Mouse (Mus musculus): Measurements from ENCODE around the gene Gm2431. TPM values are rescaled to one million over a fixed set of nuclear protein-coding genes. Genes with fewer than 3 reads are reported as not detected.
A peak's percentile ranks its signal among the peaks of the same experiment; 100 is the strongest.
"Not testable (repeated sequence)": the region's sequence is repeated elsewhere in the genome, so short reads cannot be mapped to it uniquely, and the experiment has no call there.

Gm2431 gene
- not detected for polyA plus RNA-seq (2012; fragmentation: generic; extraction: Trizol)
- long read RNA-seq, experiment 1 = 0 reads
- long read RNA-seq, experiment 2 = 0 reads

- H3K79me3 ChIP-seq (ENCODE audit: low read depth); H3ac ChIP-seq (ENCODE audit: control insufficient read depth, insufficient read length, low read depth); H3K79me2 ChIP-seq (ENCODE audit: control insufficient read depth, insufficient read depth); H3K27me3 ChIP-seq (ENCODE audit: control insufficient read depth, insufficient read depth, insufficient read length); H3K36me3 ChIP-seq (ENCODE audit: control insufficient read depth, insufficient read depth); H3K4me3 ChIP-seq (ENCODE audit: insufficient read depth, poor library complexity, severe bottlenecking): not testable (repeated sequence)
Observed at GRCm38 (mm10) chr7:142258254-142258653, at the start of gene Gm2431. Gm2431 (minus strand) TSS chr7:142258354.

DNA sequence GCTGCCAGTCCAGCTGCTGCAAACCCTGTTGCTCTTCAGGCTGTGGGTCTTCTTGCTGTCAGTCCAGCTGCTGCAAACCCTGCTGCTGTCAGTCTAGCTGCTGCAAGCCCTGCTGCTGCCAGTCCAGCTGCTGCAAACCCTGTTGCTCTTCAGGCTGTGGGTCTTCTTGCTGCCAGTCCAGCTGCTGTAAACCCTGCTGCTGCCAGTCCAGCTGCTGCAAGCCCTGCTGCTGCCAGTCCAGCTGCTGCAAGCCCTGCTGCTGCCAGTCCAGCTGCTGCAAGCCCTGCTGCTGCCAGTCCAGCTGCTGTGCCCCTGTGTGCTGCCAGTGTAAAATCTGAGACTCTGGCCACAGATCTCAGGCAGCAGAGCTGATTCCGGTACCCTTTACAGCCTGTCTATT lies 45.8 kb upstream of the Gm2431 start:
- H3K27me3 ChIP-seq (ENCODE audit: control insufficient read depth, insufficient read depth, insufficient read length); H3K4me3 ChIP-seq (ENCODE audit: insufficient read depth, poor library complexity, severe bottlenecking); H3K79me3 ChIP-seq (ENCODE audit: low read depth); H3ac ChIP-seq (ENCODE audit: control insufficient read depth, insufficient read length, low read depth); H3K36me3 ChIP-seq (ENCODE audit: control insufficient read depth, insufficient read depth); H3K79me2 ChIP-seq (ENCODE audit: control insufficient read depth, insufficient read depth): not testable (repeated sequence)
- peak; percentile 72 for TF ChIP-seq MYOD1 (IDR thresholded peaks at IDR 0.05; ENCODE audit: control insufficient read depth, insufficient read length, low read depth)

GRCm38 (mm10) chr7:142303249-142303648 lies 45.1 kb upstream of the Gm2431 start, which contains the start of gene Krtap5-4:
Krtap5-4 (plus strand) TSS chr7:142303549.
- Histone ChIP-seq H3K79me2 (ENCODE audit: control insufficient read depth, insufficient read depth) (no peaks in the 10 kb centered on the region), H3K36me3 (ENCODE audit: control insufficient read depth, insufficient read depth) (no peaks in the 10 kb centered on the region), H3K27me3 (ENCODE audit: control insufficient read depth, insufficient read depth, insufficient read length) (no peaks in the 10 kb centered on the region), H3ac (ENCODE audit: control insufficient read depth, insufficient read length, low read depth) (no peak within 1 kb of the TSS), H3K4me3 (ENCODE audit: insufficient read depth, poor library complexity, severe bottlenecking) (no peak within 1 kb of the TSS), H3K79me3 (ENCODE audit: low read depth) (no peaks in the 10 kb centered on the region)
- peak; percentile 87 for TF ChIP-seq MYOD1 (IDR thresholded peaks at IDR 0.05; ENCODE audit: control insufficient read depth, insufficient read length, low read depth)
- no peak for TF ChIP-seq MAX (IDR thresholded peaks at IDR 0.05)

- H3ac ChIP-seq (ENCODE audit: control insufficient read depth, insufficient read length, low read depth); H3K4me3 ChIP-seq (ENCODE audit: insufficient read depth, poor library complexity, severe bottlenecking); H3K79me2 ChIP-seq (ENCODE audit: control insufficient read depth, insufficient read depth); H3K36me3 ChIP-seq (ENCODE audit: control insufficient read depth, insufficient read depth); H3K79me3 ChIP-seq (ENCODE audit: low read depth); H3K27me3 ChIP-seq (ENCODE audit: control insufficient read depth, insufficient read depth, insufficient read length): not testable (repeated sequence)
Observed at GRCm38 (mm10) chr7:142297018-142297417, 38.9 kb upstream of the Gm2431 start, which contains the start of gene Krtap5-1. Krtap5-1 (minus strand) TSS chr7:142297118.

DNA sequence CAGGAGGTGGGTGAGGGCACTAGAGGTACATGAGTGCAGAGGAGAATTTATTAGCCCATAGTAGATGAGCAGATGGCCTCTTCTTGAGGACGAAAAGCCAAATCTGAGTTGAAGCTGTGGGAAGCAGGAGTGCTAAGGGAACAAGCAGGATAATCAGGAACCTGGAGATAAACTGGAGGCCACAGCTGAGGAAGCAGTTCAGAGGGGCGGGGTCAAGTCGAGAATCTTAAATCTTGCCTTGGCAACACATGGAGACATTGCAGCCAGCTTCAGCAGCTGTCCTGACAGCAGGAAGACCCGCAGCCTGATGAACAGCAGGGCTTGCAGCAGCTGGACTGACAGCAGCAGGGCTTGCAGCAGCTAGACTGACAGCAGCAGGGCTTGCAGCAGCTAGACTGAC lies 38.0 kb upstream of the Gm2431 start:
- not testable (repeated sequence) for H3K36me3 ChIP-seq (ENCODE audit: control insufficient read depth, insufficient read depth); H3K4me3 ChIP-seq (ENCODE audit: insufficient read depth, poor library complexity, severe bottlenecking); H3K27me3 ChIP-seq (ENCODE audit: control insufficient read depth, insufficient read depth, insufficient read length); H3K79me2 ChIP-seq (ENCODE audit: control insufficient read depth, insufficient read depth); H3ac ChIP-seq (ENCODE audit: control insufficient read depth, insufficient read length, low read depth); H3K79me3 ChIP-seq (ENCODE audit: low read depth)

GRCm38 (mm10) chr7:142295418-142295817 lies 37.3 kb upstream of the Gm2431 start:
- H3K4me3 ChIP-seq (ENCODE audit: insufficient read depth, poor library complexity, severe bottlenecking) = no peak overlapping the region
- H3K36me3 ChIP-seq (ENCODE audit: control insufficient read depth, insufficient read depth) = no peaks in the 10 kb centered on the region
- no peak for TF ChIP-seq MYOD1 (IDR thresholded peaks at IDR 0.05; ENCODE audit: control insufficient read depth, insufficient read length, low read depth)
- TF ChIP-seq USF1 (IDR thresholded peaks at IDR 0.05; ENCODE audit: low read depth) = no peak
- TF ChIP-seq CEBPB (IDR thresholded peaks at IDR 0.05; ENCODE audit: low read depth) = no peak
- H3K27me3 ChIP-seq (ENCODE audit: control insufficient read depth, insufficient read depth, insufficient read length) = no peaks in the 10 kb centered on the region
- no peak overlapping the region for H3ac ChIP-seq (ENCODE audit: control insufficient read depth, insufficient read length, low read depth)
- H3K79me3 ChIP-seq (ENCODE audit: low read depth) = no peaks in the 10 kb centered on the region
- H3K79me2 ChIP-seq (ENCODE audit: control insufficient read depth, insufficient read depth) = no peaks in the 10 kb centered on the region

- H3K36me3 ChIP-seq (ENCODE audit: control insufficient read depth, insufficient read depth); H3ac ChIP-seq (ENCODE audit: control insufficient read depth, insufficient read length, low read depth); H3K27me3 ChIP-seq (ENCODE audit: control insufficient read depth, insufficient read depth, insufficient read length); H3K79me2 ChIP-seq (ENCODE audit: control insufficient read depth, insufficient read depth); H3K4me3 ChIP-seq (ENCODE audit: insufficient read depth, poor library complexity, severe bottlenecking); H3K79me3 ChIP-seq (ENCODE audit: low read depth): not testable (repeated sequence)
- peak; percentile 19 for TF ChIP-seq CTCF (IDR thresholded peaks at IDR 0.05; ENCODE audit: control insufficient read depth, insufficient read depth, insufficient read length)
Observed at GRCm38 (mm10) chr7:142293851-142294250, 35.7 kb upstream of the Gm2431 start.

GRCm38 (mm10) chr7:142285910-142286612 lies 27.9 kb upstream of the Gm2431 start:
- H3K79me3 ChIP-seq (ENCODE audit: low read depth); H3ac ChIP-seq (ENCODE audit: control insufficient read depth, insufficient read length, low read depth); H3K36me3 ChIP-seq (ENCODE audit: control insufficient read depth, insufficient read depth); H3K4me3 ChIP-seq (ENCODE audit: insufficient read depth, poor library complexity, severe bottlenecking); H3K79me2 ChIP-seq (ENCODE audit: control insufficient read depth, insufficient read depth); H3K27me3 ChIP-seq (ENCODE audit: control insufficient read depth, insufficient read depth, insufficient read length): not testable (repeated sequence)

Data from C2C12 (cell line).